Mouse (Mus musculus): ENCODE results near the gene Shkbp1.

The Shkbp1 gene

DNA sequence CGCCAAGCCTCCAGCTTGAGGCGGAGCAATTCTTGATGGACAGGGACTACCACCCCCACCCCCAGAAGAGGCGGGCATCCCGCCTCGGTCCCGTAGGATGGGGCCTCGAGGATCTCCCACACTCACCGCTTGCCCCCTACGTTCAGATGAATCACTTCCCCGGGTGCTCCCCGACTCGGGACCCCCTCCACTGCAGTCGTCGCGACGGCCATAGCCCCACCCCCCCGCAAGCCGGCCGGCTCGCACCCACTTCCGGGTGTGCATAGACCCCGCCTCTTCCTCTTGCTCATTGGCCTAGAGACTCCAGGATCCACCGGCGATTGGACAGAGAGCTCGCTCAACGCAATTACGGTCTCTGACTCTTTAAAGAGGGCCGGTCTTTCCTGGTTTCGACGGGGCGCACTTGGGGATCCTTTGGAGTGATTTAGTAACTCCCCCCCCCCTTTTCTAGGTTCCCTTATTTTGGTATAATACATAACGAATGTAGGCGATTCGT is at the start of gene Shkbp1:
Gene Shkbp1 (minus strand): TSS at position 275 of the 496 bp plus-strand sequence.
- peak; percentile 74 for DNase-seq (ENCODE audit: low spot score)

DNA sequence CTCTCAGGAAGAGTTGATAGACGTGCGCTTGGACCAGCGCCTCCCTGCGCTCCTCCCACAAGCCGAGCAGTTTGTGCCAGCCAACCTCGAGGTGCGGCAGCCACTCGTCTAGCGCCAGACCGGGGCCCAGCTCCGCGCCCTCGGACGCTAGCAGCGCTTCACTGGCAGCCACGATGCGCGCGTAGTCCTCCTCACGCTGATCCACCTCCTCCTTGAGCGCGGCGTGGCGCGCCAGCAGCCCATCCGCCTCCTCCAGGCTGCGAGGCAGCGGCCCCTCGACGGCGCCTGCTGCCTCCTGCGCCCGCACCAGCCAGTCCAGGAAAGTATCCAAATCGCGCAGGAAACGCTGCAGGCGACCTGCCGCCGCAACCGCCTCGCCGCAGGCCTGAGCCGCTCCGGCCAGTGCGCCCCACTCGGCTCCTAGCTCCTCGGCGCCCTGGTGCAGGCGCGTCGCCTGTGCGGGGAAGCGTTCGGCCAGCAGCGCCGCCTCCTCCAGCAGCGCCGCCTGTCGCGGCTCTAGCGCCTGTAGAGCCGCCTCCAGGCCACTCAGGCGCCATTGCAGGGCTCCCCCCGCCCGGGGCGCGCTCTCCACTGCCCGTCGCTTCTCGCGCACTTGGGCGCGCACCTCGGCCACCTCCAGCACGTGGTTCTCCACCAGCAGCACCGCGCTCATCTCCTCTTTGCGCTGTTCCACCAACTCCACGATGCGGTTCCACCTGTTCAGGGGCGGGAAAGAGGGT is 48.6 kb upstream of the Shkbp1 start:
- DNase-seq (ENCODE audit: low spot score): no peak

DNA sequence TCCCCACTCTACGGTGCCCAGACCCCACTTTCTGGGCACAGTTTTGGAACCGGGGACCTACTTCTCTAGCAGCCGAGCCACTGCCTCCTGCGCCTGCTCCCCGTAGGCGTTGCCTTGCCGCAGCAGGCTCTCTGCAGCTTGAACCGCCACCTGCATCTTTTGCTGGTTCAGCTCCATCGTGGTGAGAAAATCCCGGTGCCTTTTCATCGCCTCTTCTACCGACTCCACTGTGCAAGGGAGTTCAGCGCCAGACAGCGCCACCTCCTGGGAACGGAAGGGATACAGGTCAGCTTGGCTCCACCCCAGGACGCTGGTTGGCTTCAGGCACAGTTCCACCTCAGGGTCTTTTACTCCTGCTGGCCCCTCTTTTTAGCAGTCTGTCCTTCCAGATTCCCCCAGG is 46.9 kb upstream of the Shkbp1 start:
- DNase-seq (ENCODE audit: low spot score): peak; percentile 65

DNA sequence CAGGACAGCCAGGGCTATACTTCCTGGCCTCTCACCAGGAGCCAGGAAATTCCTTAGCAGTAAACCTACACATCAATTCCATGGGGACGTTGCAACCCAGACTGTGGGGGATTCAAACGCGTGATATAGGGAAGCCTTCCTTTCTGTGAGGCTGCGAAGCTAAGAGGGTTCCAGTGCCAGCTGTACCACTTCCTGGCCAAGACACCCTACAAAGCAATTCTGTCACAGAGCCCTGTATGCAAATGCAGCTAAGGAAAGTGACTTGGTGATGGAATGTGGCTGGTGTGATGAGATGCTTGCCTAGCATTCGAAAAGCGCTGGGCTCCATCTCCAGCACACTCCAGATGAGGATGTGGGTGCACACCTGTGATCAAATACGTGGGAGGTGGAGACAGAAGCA is 44.7 kb upstream of the Shkbp1 start:
- no peak for DNase-seq (ENCODE audit: low spot score)

DNA sequence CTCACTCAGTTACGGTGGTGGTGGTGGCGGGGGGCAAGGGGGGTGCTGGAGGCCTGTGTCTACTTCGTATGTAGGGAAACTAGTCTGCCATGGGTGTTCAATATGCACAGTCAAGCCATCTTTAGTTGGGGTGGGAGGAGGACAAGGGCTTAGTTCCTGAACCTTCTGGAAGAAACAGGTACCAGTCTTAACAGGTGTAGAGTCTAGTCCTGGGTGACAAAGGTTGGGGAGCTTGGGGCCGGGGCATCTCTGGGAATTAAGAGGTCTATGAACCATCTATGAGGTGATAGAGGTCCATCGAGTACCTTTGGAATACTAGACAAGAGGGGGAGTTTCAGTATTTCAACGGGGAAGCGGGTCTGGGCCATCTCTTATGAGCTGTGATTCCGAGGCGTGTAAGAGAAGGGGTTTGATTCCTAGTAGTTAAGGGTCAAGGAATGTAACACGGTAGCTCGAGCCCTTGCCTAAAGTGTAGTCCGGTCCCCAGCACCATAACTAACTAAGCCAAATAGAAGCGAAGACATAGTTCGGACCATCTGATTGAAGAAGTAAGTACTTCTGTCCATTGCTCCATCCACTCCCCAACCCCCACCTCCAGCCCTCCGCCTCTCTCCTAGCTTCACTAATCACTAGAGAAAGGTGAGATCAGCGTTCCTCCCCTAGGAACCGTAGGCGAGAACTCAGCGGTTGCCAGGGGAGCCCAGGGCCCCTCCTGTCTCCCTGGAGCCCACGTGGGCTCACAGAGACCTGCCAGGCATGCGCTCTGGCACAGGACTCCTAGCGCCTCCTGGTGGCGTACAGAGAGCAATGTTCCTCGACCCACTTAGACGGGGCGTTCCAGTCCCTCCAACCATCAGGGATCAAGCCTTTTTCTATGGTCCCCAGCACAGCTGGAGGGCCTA is 41.5 kb upstream of the Shkbp1 start:
- peak; percentile 57 for DNase-seq (ENCODE audit: low spot score)

- no peak for DNase-seq (ENCODE audit: low spot score)
Measured at GRCm38 (mm10) chr7:27396184-27397047, 40.6 kb upstream of the Shkbp1 start.

GRCm38 (mm10) chr7:27395521-27396183 is 39.8 kb upstream of the Shkbp1 start:
- DNase-seq (ENCODE audit: low spot score): no peak

- DNase-seq (ENCODE audit: low spot score): no peak
Measured at GRCm38 (mm10) chr7:27391416-27391815, 35.6 kb upstream of the Shkbp1 start.

DNA sequence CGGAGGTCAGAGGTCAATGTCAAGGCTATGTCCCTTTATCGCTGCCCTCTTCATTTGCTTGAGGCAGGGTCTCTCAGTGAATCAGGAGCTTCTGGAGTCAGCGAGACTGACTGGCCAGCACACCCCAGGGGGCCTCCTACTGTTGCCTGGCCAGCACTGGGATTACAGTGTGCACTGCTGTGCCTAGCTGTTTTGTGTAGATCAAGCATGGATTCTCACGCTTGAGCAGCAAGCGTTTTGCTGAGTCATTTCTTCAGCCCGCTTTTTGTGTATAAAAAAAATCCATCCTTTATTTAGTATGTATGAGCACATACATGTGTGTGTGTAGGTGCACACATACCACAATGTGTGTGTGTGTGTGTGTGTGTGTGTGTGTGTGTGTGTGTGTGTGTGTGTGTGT is 33.4 kb upstream of the Shkbp1 start:
- no peak for DNase-seq (ENCODE audit: low spot score)

DNA sequence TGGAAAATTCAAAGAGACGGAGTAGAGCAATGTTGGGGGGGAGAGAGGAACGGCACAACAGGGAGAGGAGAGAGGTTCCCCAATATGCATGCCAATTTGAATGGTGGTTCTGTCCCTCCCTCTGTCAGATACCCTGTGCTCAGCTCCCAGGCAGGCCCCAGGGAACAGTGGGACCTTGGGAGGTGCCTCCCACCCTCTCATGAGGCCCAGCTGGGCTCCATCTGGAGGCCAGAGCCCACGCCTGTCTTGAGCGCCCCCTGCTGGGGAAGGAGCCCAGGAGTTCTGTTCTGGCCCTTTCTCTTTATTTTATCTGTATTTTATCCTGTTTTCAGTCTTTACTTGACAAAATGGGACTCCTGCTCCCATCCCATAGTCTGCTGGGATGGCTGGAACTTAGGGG is 28.9 kb upstream of the Shkbp1 start:
- DNase-seq (ENCODE audit: low spot score): no peak

DNA sequence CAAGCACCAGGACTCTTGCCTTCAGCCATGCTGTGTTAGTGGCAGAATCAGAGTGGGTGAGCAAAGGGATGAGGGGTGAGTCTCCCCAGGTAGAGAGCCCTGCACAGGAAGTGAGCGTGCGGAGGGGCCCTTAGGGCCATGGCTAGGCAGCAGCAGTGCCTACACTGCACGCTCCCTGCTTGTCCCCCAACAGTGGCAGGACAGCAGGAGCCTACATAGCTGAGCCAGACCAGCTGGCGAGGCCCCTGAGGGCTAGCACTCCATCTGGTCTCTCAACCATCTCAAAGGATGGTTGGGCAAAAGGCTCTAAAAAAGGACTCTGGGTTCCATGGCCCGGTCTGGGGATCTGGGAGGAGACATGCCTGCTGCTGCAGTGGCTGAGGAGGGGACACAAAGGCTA is 28.3 kb upstream of the Shkbp1 start:
- DNase-seq (ENCODE audit: low spot score): no peak

DNA sequence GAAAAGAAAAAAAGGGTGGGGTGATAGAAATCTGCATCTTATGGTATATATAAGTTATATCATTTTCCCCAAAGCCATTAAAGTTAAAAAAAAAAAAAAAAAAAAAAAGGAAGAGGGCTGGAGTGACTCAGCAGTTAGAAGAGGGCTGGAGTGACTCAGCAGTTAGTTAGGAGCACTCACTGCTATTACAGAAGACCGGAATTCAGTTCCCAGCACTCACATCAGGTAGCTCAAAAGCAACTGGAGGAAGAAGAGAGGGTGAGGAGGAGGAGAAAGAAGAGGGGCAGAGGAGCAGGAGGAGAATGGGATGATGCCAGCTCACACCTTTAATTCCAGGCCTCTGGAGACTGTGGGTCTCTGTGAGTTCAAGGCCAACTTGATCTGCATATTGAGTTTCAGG is 27.4 kb upstream of the Shkbp1 start:
- DNase-seq (ENCODE audit: low spot score): no peak

GRCm38 (mm10) chr7:27381560-27381959 is 25.7 kb upstream of the Shkbp1 start:
- DNase-seq (ENCODE audit: low spot score): no peak

- DNase-seq (ENCODE audit: low spot score): no peak
Measured at GRCm38 (mm10) chr7:27381009-27381408, 25.2 kb upstream of the Shkbp1 start.

DNA sequence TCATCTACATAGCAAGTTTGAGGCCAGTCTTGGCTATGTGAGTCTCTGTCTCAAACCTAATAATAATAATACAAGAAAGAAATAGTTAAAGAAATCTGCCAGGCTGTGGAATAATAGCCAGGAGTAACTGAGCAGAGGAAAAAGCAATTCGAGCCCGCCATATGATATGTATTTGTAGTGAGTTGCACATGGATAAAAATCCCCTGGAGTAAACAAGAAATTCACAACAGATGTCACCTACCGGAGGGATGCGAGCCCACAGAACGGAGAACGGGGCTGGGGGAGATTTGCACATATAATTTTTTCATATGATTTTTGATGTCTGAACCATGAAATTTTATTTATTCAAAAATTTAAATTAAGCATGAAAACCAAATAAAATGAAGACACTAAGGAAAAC is 24.0 kb upstream of the Shkbp1 start:
- DNase-seq (ENCODE audit: low spot score): no peak

DNA sequence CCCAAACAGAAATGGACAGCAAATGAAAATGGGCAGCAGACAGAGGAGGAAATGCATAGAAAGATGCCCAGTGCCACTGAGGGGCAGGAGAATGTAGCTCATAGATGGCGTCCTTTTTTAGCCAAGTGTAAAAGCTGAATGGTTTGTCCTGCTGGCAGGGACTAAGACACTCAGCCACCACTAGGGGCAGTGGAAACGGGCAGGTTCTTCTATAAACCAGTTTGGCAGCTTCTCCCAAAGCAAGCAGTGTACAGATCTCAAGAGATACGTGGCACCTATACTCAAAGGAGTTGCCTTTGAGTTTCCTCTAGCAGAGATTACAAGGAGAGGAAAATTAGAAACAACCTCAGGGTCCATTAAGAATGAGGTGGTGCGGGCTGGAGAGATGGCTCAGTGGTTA is 22.6 kb upstream of the Shkbp1 start:
- DNase-seq (ENCODE audit: low spot score): no peak

- DNase-seq (ENCODE audit: low spot score): no peak
Measured at GRCm38 (mm10) chr7:27375274-27375673, 19.5 kb upstream of the Shkbp1 start.

DNA sequence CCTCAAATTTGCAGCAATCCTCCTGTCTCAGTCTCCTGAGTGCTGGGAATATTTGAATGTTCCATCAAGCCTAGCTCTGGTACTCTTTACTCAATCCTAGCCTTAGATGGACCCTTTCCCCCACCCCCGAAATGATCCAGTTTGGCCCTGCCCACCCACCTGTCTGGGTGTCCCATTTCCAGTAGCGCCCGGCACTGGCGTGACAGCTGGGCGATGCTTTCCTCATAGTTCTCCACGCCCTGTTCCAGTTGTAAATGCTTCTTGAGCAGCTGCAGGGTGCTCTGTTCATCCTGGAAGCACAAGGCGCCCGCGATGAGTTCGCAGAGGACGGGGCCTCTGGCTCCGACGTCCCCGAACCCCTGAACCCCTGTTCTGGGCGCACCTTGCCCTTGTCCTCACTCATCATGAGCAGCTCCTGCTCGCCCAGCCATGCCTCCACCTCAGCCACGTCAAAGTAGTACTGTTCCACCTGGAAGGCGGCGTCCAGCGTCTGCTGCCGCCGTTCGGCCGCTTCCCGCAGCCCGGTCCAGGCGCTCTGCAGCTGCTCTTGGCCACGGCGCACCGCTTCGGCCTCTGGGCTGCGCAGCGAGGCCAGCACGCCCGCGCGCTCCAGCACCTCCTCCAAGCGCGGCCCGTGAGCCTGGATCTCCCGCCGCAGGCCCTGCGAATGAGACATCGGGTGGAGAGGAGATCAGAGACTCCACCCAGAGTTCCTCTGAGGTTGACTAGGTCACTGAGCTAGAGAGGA is 16.1 kb upstream of the Shkbp1 start:
- DNase-seq (ENCODE audit: low spot score): no peak

DNA sequence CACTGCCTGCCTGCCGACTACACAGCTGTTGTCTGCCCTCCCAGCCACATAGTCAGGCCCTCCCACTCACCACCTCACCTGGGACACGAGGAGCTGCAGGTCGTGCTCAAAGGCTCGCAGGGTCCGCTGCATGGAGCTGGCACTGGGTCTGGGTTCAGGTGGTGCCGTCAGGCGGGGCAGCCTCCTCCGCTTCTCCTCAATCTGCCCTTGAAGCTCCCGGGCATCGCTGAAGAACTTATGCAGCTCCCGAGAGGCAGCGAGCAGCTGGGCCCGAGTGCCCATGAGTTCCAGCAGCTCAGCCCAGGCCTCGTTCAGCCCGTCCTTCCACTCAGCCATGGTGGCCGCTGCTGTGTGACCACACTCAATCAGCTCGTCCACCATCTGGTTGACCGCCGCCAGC is 13.3 kb upstream of the Shkbp1 start:
- no peak for DNase-seq (ENCODE audit: low spot score)

DNA sequence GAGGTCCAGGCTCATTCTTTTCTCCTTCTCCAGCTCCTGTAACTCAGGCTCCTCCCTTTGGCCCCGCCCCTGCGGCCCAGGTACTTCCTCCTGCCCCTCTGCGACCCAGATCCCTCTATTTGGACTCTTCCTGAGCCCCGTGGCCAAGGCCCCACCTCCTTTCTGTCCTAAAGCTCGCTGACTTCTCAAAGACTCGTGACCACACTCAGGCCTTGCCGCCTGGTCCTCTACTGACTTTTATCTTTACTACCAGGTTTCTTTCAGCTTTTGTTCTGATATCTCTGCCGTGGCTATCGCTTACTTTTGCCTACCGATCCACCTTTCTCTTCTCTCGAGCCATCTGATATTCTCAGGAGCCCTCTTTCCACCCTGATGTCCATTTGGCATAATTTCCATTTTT is 12.2 kb upstream of the Shkbp1 start:
- no peak for DNase-seq (ENCODE audit: low spot score)
